Mouse (Mus musculus) heart, postnatal 4 days (tissue): ENCODE measurements around the gene 5730409E04Rik. TPM values are rescaled to one million over a fixed set of nuclear protein-coding genes. Genes with fewer than 3 reads are reported as not detected.

Source experiments
- DNase-seq: peaks from one replicate; pipeline ENCODE4 v3.0.0; 2021
- total RNA-seq, 2 experiments: library from RNA; stranded (reverse); gene quantifications; 2 replicates each; pipeline ENCODE4 v1.2.3; 2021

Gene 5730409E04Rik
- total RNA-seq: 1 to 10 TPM; 6.1 to 6.6 TPM

DNA sequence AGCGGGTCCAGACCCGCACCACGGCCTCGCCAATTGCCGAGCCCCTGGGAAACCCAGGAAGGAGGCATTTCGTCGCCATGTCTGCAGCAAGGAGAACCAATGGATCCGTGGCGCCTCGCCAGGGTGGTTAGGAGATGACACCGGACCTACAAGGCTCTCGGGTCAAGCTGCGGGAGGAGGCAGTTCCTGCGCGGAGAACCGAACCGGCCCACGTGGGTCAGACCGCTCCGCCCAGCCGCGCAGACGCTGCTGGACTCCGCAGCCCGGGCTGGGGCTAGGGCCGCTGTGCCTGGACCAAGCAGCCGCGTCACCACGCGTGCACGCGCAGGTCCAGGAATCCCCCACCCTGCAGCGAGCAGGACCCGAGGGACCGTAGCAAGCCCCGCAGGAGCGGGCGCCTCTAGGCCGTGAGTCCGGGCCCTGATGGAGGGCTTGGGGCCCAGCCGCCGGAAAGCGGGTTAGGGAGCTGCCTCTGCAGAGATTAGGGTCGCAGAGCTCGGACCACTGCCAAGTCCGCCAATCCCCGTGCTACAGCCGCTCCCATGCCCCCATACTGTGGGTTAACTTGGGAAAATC lies at the start of gene 5730409E04Rik:
Gene 5730409E04Rik (plus strand): TSS at position 213 of the 576 bp plus-strand sequence.
- DNase-seq: peak; percentile 84

DNA sequence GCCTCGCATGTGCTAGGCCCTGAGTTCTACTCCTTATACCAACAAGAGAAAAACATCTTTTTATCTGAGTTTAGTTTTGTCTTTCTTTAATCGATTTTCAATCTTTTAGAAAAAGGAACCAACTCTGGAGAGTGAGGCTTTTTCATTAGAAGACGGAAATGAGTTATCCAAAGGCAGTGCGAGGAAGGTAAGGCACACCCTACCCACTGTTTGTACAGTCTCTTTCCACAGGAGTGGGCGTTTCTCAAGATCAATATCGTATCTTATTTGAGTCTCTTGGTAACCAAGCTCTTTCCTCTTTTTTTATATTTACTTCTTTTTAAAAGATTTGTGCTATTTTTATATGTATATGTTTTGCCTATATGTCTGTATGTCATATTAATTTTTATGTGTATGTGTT lies 45.8 kb upstream of the 5730409E04Rik start:
- DNase-seq: no peak

DNA sequence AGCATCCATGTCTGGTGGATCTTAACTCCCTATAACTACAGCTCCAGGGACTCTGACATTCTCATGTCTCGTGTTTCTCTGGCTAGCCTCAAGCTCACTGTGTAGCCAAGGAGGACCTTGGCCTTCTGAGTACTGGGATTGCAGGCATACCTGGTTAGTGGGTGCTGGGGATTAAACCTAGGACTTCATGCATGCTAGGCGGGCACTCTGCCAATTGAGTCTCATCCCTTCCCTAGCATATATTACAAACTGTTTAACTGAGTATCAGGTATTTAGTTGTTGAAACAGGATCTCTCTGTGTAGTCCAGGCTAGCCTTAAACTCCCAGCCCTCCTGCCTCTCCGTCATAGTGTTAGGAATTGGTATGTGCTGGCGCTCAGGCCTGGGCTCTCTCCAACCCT lies 42.4 kb upstream of the 5730409E04Rik start:
- no peak for DNase-seq

DNA sequence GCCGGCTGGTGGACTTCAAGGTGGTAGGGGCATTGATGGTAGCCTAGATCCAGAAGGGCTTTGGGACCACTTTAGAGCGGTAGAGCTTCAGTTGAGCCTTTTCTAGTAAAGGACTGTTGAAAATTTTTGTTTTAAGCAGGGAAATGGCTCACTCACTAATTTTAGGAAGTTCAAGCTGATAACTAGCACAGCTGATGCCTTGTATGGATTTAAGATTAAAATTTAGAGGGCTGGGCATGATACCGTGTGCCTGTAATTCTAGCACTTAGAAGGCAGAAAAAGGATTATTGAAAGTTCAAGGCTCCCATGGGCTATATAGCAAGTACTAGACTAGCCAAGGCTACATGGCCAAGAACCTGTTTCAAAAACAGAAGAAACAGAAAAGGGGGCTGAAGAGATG lies 39.8 kb upstream of the 5730409E04Rik start:
- DNase-seq: no peak

DNA sequence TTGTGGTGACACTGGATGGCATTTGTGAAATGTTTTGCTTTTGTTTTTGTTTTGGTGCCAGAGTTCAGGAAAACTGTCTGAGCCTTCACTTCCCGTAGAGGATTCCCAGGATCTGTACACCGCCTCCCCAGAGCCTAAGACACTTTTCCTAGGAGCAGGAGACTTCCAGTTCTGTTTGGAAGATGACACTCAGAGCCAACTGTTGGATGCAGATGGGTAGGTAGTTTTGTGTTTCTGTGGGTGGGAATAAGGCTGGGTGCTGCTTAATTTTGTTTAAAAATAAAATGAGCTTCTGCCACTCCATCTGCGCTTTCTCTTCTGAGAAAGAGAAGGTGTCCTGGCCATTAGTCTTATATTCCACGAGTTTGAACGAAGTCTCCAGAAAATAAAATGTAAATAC lies 33.3 kb upstream of the 5730409E04Rik start:
- DNase-seq: no peak

DNA sequence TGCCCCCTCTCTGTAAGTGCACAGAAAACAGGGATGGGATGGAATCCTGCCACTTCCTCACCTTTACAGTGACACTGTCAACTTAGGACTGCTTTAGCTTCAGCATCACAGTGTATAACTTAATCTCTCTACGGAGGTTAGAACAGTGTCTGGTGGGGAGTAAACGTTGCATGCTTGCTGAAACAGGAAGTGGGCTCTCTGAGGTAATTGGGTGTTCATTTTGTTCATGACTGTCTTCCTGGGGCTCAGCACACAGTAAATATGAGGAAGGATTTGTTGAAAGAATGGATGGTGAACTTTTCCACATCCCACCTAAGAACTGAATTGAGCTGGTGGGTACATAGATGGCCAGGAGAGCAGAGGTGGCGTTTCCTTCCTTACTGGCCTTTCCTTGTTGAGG lies 31.7 kb upstream of the 5730409E04Rik start:
- DNase-seq: no peak

DNA sequence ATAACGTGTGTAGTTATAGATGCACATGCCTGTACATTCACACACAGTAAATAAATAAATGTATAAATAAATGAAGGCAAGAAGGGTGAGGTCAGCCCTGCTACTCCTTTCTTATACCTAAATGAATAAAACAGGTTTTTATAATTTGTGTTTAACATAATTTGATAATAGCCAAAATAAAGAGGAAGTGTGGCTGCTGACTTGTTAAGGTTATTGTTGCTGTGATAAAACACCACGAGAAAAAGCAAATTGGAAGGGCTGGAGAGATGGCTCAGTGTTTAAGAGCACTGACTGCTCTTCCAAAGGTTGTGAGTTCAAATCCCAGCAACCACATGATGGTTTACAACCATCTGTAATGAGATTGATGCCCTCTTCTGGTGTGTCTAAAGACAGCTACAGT lies 30.5 kb upstream of the 5730409E04Rik start:
- no peak for DNase-seq

DNA sequence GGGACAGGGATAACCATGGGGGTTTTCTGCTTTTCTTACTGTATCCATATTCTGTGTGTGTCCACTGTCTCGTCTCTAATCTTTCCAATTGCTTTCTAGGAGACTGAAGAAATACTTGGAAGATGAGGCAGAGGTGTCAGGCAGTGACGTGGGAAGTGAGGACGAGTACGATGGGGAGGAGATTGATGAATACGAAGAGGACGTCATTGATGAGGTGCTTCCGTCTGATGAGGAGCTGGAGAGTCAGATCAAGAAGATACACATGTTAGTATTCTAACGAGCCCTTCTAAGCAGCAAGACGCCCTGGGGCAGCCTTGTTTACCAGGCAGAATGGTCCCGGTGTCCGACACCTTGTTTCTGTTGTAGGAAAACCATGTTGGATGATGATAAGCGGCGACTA lies 23.9 kb upstream of the 5730409E04Rik start:
- no peak for DNase-seq

DNA sequence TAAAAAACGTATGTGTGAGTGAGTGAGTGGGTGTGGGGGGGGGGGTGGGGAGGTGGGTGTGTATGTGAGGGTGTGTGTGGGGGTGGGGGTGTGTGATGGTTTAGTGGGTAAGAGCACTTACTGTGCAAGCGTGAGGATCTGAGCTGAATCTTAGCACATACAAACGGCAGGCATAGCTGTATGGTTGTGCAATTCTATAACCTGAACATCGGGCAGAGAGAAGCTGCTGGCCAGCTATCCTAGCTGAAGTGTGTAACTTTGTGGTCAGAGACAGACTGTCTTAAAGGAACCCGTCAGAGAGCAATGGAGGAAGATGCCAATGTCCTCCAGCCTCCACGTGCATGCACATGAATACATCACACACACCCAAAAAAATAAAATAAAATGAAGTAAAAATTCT lies 17.6 kb upstream of the 5730409E04Rik start:
- DNase-seq: no peak

DNA sequence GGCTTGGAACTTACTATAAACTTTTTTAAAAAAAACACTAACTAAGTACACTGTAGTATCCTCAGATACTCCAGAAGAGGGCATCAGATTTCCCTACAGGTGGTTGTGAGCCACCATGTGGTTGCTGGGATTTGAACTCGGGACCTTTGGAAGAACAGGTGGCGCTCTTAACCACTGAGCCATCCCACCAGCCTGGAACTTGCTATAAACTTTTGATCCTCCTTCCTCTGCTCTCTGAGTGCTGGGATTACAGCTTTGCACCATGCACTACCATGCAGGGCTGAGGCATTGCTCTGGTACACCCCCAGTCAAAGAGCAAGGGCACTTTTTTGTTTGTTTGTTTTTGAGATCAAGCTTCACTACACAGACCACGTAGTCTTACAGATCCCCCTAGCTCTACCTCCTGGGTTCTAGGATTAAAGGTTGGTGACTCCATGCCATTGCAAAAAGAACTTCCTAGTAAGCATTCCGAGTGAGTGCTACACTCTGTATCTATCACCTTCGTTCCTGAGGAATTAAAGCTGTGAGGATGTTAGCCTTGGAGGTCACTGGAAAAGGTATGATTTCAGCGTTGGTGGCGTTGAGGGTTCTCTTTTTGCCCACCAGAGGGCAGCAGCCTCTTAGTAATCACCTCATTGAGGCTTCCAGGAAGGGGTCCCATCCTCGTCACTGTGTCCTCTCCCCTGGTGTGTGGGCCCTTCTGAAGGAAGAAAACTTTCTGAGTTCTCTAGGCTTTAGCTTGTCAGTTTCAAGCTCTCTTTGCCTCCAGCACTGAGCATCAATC lies 9.5 kb upstream of the 5730409E04Rik start:
- DNase-seq: peak; percentile 70

DNA sequence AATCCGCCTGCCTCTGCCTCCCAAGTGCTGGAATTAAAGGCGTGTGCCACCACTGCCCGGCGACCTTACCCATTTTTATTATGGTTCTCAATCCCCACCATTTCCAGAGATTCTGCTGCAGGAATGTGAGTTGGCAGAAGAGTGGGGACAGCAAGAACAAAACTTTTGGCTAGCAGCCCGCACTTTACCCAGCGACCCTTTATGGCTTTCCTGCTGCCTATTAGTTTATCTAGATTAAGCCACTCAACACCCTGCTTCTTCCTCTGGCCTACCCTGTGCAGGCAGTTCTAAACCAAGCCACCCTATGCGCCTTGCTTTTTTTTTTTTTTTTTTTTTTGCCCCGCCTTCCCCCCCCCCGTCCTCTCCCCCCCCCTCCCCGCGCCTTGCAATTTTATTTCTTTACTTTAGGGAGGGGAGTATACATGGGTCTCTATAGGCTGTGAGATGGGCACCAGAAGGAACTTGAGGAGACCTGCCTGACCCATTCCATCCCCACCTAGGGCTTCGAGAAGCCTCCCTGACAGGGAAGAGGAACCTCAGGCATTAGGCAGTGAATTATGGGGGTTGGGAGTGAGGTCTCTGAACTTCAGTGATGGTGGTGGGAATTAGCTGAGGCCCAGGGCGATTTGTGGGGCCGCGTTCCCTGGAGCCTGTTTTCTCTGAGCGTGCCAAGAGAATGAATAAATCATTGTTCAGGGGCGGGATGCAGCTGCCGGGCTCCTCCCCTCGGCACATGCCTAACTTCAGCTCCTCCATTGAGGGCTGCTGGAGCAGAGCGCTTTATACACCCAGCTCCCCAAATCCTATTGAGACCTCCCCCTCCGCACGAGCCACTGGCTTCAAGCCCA lies 7.8 kb upstream of the 5730409E04Rik start:
- peak; percentile 25 for DNase-seq

DNA sequence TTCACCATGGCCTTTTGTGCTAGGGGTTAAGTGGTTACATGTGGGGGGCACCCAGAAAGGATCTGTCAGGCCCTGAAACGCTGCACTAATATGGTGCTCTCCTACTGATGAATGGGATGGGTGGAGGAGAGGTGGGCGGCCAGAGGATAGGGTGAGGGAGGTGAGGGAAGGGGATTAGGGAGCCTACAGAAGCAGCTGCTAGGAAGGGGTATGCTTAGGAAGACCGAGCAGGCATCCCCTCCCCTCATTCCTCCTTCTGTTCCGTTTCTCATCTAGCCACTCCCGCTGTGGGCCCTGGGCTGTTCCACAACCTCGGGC lies 7.2 kb upstream of the 5730409E04Rik start:
- DNase-seq: no peak

DNA sequence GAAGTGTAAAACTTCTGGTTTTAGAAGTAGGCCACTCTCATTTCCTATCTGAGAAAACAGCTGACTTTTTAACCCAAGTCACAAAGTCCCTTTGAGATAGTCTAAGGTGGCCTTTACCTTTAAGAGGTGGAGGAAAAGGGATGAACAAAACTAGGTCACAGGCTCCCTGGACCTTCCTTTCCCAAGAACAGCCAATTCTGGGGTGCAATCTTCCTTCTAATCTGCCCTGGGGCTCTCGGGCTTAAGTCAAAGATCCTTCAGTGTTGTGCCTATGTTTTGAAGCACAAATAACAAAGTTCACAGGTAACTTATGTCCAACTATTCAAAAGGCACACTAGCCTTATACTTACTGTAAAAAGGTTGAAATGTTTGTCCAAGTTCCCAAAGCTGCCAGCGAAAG lies 5.5 kb upstream of the 5730409E04Rik start:
- no peak for DNase-seq

DNA sequence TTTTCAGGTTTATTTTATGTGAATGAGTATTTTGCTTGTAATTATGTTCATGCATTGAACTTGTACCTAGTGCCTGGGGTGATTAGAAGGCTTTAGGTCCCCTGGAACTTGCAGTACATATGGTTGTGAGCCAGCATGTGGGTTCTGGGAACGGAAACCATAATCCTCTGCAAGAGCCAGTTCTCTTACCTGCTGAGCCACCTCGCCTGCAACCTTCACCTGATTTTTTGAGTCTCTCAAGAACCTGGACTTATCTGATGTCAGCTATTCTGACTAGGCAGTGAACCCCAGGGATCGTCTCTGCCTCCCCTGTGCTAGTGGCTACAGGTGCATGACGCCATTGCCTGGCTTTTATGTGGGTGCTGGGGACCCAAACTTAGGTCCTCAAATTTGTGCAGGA lies 3.9 kb upstream of the 5730409E04Rik start:
- no peak for DNase-seq

DNA sequence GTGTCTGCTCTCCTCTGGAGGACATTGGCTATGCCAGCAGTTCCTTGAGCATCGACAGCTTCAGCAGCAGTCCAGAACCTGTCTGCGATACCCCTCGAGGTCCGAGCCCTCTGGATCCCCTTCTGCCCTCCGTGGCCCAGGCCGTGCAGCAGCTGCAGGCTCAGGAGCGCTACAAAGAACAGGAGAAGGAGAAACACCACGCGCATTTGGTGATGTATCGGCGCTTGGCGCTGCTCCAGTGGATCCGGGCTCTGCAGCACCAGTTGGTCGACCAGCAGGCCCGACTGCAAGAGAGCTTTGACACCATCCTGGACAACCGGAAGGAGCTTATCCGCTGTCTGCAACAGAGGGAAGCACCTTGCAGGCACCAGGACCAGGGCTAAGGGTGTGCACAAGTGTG lies 2.4 kb downstream of the 5730409E04Rik start:
- DNase-seq: peak; percentile 9

DNA sequence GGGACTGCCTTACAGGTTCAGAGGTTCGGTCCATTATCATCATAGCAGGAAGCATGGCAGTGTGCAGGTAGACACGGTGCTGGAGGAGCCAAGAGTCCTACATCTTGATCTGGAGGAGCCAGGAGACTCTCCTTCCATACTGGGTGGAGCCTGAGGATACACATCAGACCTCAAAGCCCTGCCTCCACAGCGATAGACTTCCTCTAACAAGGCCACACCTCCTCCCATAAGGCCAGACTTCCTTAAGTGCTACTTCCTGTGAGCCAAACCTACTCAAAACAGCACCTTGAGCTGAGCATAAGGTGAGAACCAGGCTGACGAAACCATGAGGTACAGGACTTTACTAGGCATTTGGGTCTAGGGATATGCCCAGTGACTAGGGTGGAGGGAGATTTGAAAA lies 6.7 kb downstream of the 5730409E04Rik start:
- DNase-seq: no peak

DNA sequence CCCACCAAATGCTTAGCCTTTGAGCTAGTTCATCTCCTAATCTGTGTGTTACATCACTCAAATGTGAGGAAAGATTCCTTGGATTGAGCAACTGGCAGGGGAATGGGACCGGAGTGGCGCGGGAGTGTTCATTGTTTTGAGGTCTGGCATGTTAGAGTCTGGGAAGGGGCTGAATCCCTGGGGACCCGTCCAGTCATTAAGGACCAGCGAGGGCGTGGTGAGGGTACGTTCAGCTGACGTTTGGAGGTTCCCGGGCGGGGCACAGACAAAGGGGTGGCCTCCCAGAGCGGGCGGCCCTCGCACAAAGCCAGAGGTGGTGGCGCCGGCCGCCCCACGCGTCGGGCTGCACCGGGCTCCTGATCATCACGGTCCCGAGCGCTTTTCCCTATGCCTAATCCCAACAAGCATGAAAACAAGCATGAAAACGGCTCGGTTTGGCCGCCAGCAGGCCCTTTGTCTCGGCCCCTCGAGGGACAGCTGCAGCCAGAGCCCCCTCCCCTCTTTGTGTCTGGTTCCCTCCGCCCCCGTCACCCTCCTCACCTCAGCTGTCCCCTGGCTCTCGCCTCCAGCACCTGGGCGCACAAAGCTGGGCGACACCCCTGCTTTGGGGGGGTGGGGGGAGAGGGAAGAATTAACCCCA lies 10.2 kb downstream of the 5730409E04Rik start:
- DNase-seq: no peak

DNA sequence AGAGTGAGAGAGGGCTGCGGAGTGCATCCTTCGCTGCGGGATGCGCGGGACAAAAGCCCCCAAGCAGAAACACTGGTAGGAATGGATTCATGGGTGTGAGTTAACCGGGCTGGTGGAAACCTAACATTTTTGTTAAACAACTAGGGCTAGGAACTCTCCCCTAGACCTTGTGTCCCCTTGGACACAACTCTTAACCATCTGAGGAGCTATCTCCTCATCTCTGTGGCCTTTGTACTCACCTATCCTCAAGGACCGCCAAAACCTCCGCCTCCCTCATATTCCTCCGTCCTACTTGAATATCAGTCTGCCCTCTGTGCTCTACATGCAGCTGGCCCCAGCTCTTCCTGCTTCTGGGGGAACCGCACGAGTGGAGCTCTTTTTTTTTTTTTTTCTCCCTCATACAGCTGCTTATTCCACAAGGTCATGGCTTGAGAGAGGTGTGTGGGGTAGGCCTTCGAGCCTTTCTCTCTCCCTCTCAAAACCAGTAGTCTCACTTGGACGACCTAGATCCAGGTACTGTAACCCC lies 10.8 kb downstream of the 5730409E04Rik start:
- DNase-seq: no peak

DNA sequence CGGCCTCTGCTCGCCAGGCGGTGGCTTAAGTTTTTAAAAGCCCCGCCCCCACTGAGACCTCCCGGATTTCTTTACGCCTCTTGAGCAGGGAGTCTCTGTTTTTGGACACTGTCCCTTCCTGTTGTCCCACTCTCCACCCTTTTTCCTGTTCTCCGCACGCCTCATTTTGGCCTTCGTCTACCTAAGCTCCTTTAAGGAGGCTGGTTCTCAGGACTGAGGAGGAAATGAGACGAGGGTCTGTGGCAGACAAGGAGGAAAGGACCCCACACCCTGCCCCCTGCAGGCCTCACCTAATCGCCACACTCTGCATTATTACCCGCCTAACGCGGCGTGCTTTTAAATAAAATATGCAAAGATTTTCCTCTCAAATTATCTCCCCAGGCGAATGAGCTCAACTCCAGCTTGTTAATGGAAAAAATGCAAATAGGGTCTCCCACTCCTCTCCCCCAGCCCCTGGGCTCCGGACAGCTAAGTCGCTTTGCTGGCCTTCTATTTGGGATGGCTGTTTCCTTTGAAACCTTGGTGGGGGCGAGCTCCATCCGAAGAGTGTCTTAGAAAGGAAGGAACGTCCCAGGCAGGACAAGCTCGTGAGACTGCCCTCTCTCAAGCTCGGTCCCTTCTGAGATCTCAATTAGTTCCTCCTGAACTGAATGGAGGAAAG lies 17.5 kb downstream of the 5730409E04Rik start:
- peak; percentile 16 for DNase-seq

DNA sequence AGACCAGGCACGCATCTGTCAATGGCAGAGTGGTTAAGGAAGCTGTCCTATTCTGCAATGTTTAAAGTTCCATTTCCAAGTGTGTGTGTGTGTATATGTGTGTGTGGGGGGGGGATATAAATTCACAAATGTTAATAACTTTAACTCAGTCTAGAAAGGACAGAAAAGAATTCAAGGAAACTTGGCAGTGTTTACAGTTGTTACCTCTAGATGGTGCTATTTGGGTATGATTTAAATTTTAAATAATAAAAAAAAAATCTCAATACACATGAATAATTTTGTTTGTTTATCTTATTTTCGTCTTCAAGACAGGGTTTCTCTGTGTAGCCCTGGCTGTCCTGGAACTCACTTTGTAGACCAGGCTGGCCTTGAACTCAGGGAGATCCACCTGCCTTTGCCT lies 22.3 kb downstream of the 5730409E04Rik start:
- no peak for DNase-seq

DNA sequence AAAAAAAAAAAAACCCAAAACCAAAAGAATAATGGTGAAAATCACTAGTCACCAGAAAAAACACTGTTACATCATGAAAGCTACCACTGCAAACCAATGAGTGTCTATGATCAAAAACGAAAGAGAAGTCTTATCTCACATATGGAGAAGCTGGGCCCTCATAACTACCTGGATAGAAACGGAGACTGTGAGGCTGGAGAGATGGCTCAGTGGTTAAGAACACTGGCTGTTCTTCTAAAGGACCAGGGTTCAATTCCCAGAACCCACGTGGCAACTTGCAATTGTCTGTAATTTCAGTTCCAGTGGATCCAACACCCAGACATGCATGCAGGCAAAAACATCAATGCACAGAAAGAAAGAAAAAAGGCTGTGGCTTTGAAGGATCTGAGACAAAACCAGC lies 23.1 kb downstream of the 5730409E04Rik start:
- no peak for DNase-seq

DNA sequence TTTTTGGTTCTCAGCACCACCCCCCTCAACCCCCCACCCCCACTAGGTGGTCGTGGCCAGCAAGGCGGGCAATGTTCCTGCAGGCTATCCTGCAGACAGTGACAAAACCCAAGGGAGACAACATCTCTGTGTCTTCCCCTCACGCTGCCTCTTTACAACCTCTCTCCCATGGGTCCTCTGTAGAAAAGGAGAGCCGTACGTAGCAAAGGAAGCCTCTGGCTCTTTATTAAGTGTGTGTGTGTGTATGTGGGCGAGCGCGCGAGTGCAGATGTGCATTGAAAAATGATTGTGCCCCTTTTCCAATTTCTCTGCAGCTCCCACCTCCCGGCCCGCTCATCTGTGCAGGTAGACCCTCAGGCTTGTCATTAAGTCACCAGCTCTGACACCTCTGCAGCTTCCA lies 26.7 kb downstream of the 5730409E04Rik start:
- no peak for DNase-seq
